Mouse (Mus musculus) skeletal muscle tissue, postnatal 0 days (tissue): ENCODE measurements around the gene Lrrc8b. TPM values are rescaled to one million over a fixed set of nuclear protein-coding genes. Genes with fewer than 3 reads are reported as not detected.

Source experiments
- polyA plus RNA-seq: library from polyadenylated mRNA; unstranded; fragments of >200 nt; fragmentation: Nextera tagmentation; extraction: Ambion mirVana; gene quantifications from 2 replicates; pipeline ENCODE4 v1.2.1, GENCODE M21; 2015

The Lrrc8b gene
- polyA plus RNA-seq: 2.0 and 2.3 TPM in 2 replicates

DNA sequence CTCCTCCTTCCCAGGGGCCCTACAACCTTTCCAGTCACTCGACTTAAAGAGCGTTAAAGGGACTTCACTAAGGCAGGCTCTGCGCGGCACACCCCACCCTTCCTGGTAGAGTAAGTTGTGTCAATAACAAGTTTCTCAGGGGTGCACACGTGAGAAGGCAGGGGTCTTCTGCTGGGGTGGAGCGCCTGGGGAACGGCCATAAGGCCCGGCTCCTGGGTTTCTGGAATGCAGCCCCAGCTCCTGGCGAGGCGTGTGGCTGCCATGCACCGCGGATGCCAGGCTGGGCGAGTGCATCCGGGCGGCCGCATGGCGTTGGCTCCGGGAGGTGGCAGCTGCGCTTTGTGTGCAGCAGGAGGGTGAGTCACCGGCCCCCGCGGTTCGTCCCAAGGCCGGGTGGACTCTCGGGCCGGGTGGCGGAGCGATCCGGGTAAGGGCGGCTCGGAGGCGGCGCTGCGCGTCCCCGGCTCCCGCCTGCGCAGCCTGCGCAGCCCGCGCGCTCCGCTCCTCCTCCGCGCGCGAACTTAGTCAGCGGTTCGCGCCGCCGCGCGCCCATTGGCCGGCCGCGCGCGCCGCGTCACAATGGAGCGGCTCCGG is at the start of gene Lrrc8b:
TSS of gene Lrrc8b (plus strand) at position 578 of the 594 bp plus-strand sequence.

DNA sequence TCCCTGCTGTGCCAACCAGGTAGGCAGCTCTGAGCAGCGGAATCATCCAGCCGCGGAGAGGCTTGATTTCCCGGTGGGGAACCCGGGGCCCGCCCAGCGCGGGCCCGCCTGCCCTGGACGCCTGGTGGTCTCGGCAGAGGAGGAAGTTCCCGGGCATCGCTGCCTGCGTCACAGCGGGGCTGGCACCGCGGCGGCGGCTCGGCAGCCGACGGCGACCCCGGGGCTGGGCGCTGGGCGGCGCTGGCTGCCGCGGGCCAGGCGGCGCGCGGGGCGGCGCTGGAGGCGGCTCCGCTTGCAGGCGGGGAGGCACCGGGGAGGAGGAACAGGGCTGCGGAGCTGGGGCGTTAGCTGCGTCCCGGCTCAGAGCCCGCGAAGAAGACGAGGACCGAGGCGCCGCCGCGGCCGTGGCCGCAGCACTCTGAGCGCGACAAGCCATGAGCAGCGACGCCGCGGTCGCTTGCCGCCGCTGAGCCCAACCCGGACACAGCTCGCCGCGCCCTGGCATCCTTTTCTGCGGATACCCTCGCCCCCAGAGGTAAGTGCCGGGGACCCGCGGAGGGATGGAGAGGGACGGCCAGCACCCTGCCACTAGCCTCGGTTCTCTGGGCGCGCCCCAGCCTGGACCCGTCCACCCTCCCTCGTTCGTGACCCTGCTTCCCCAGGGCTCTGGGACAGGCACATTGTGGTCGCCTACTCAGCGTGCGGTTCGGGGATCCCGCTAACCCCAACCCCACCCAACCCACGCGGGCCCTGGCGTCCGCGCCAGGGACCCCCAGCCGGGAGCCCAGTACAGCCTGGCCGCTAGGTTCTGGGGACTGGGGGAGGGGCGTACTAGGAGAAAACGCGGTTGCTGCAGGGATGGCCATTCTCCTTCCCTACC is 103.8 kb downstream of the Lrrc8b start, which contains the start of gene Lrrc8c:
TSS of gene Lrrc8c (plus strand) at position 293 of the 880 bp plus-strand sequence.

Other genes starting within 250 kb of the Lrrc8b start
- 0.35 and 0.56 TPM in 2 replicates for gene Gbp10, start 176.2 kb upstream of the Lrrc8b start, polyA plus RNA-seq
- not detected in 2 replicates for gene Gm43302, start 122.1 kb upstream of the Lrrc8b start, polyA plus RNA-seq
- gene Gbp6, start 122.1 kb upstream of the Lrrc8b start, polyA plus RNA-seq: 2.7 and 2.8 TPM in 2 replicates
- gene Lrrc8c, start 103.6 kb downstream of the Lrrc8b start, polyA plus RNA-seq: 7.3 and 7.8 TPM in 2 replicates